Mouse (Mus musculus) frontal cortex, adult 2 months (tissue): ENCODE results near the gene Dtnbp1. TPM values are rescaled to one million over a fixed set of nuclear protein-coding genes. Genes with fewer than 3 reads are reported as not detected.

Experiments
- DNase-seq, 2 experiments: peaks; one replicate each; pipeline ENCODE4 v3.0.0; 2022; ENCODE audit warnings: low spot score in 1 of 2; ENCODE audit errors: extremely low spot score in 1 of 2
- polyA plus RNA-seq: library from polyadenylated mRNA; depleted of rRNA; stranded (reverse); fragments of >200 nt; gene quantifications from 2 replicates; pipeline ENCODE4 v1.2.3, GENCODE M21; 2012

Dtnbp1 gene
- polyA plus RNA-seq, 1 experiment: 123 TPM

DNA sequence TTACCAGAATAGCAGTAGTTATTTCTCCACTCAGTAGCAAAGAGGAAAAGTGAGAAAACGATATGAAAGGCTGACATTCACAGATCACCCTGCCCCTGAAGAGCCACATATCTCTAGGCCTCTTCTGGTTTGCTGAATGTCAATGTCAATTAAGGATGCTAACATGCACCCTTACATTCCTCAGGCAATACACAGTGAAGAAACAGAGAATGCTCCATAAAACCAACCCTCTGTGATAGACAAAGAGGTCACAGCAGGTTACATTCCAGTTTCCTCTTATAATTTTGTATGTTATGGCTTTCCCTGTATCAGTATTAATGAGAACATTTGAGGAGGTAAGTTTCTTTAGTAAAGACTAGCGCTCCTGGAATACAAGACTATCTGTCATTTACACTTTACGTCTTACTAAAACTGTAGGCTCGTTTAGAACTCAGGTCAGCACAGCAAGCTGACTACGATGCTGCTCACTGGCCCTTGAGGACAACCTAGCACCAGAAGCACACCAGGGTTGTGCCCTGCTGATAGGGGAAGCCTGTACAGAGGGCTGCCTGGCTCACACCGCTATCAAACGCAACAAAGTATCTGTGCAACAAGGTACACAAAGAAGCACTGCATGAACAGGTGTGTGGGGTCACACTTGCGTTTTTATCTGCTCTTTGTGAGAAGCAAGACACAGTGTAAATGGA, 48.3 kb downstream of the Dtnbp1 start:
- no peak for DNase-seq

DNA sequence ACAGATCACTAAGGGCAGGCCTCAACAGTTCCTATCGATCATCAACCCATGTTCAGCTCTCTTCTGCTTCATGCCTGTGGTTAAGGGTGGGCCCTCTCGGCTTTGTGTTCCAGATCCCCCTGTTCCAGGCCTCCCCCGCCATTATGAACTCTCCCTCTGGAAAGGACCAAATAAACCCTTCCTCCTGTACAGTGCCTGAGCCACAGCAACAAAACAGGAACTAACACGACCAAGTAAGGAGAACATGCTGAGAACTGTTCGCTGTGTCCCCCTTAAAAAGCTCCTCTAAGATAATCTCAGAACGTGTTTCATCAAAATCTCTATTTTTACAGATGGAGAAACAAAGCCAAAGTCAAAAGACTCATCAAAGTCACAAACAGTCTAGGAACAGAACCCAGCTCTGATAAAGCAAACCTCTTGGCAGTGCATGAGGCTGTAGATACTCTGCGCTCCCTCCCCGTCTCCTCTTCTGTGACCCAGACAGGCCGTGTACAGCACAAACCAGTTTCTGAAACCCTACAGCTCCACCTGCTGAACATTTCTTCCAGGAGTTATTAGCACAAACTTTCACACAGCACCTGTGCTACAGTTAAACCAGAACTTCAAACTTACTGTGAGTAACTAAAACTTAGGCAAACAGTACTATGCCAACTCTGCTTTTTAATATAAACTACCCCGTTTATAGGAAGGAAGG, 49.4 kb downstream of the Dtnbp1 start:
- DNase-seq: no peak

DNA sequence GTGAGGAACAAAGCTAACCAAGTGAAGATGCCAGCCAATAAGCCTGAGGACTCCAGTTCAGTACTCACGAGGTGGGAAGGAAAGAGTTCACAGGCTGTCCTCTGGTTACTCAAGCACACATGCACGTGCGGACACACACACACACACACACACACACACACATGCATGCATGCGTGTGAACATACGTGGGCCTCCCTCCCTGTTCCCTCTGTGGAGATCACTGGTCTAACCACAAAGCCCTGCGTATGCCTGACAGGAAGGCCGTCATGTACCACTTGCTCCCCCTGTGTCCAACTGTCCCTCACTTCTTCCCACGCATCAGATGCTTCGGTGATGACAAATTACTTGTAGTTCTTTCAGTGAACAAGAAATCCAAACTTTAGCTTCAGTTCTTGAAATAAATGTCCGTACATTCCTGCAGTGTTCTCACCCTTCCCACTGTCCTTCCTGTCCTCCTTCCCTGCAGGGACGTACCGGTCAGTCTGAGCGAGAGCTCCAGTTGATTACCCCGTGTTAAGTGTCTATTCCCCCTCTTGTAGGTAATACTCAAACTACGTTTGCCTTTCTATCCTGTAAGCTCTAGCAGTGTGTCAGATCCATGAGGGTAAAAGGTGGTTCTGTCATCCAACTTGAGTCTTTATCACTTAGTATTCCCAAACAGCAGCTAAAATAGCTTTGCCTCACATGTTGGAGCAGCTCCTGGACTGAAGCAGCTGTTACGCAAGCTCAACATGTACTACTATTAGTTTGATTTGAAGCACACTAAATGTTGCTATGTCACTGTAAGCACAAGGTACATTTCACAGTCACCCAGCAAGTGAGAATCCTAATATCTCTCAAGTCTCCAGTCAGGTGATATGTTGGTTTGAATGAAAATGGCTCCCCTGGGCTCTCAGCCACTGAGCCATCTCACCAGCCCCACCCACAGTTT, 53.4 kb downstream of the Dtnbp1 start:
- peak in 1 of 2 experiments; percentile 64 for DNase-seq

DNA sequence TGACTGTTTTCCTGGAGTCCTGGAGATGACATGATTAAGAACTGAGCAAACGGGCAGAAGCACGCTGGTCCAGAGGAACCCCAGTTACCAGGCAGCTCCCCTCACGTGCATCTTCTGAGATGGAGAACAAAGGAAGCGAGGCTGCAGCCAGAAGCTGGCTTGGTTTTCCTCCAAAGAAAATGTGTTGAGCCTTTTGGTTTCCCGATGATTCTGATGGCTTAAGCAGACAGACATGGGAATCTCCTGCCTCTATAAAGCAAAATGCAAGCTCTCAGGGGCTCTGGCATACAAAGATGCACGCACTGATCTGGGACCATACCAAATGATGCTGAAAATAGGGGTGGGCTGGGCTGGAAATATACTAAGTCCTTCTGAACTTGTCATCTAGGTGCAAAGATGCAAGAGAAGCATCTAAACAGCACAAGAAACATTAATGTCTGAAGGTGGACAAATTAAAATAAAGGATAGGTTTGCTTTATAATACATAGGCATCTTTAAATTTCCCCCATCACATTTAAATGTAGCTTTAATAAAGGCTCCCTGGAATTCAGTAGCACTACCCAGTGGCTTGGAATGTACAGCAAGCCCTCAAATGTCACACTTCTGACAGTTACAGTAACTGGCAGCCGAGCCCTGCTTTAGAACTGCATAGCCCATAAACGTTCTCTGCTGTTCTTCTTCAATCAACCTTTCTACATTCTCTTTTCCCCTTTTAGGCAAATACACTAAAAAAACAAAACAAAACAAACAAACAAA, 54.9 kb downstream of the Dtnbp1 start:
- peak in 1 of 2 experiments; percentile 69 for DNase-seq

DNA sequence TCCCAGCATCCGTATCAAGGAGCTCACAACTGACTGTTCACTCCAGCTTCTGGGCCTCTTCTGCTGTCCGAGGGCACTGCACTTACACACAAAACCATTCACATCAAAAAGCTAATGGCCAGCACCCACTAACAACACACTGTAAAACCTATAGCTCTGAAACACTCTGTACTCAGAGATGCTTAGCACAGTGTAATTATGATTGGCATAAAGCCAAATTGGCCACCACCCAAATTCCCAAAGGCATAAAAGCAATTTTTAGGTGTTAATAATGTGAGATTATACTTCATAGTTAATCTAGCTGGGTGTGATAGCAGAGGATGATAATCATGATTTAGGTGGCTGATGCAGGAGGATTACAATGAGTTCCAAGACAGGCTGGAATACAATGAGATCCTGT, 58.3 kb downstream of the Dtnbp1 start:
- DNase-seq: no peak

DNA sequence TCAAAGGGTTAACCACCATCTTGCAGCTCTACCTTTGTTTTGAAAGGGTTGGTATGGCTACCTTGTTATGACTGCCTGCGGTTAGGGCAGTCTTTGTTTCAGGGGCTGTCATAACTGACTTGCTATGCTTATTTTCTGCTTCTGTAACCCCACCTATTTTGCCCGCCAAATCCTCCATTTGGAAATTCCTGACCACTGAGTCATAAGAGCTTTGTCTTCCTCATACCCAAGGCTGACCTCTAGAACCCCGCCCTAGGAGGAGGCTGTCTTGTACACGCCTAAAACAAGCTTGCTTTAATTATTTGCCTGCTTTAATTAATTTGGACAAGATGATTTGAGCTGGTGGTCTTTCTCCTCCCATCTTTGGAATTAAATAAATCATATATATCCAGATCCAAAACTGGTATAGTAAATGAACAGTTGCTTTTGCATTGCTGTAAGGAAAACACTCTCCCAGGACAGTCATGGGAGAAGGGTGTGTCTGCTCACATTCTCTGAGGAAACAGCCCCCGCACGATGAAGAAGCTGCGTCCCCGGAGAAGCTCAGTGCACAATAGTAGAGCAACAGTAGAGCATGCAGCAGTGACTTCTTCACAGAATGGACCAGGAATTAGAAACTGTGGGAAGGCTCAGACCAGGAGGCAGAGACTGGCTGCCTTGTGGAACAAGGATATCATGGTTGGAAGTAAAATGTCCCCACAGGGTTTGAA, 62.5 kb downstream of the Dtnbp1 start:
- no peak for DNase-seq

DNA sequence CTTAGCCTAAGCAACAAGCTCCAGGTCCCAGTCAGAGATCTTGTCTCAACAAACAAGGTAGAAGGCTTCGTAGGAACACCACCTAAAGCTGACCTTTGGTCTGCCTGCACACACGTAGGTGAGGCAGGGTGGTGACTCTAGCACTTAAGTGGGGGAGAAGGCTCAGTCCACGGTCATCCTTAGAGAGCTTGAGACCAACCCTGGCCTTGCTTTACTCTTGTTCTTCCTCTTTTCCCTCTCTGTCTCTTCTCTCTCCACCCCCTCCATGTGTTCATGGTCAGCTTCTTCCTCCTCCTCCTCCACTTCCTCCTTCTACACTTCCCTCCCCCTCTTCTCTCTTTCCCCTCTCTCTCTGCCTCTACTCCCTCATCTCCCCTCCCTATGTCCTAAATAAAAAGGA, 64.3 kb downstream of the Dtnbp1 start:
- no peak for DNase-seq

DNA sequence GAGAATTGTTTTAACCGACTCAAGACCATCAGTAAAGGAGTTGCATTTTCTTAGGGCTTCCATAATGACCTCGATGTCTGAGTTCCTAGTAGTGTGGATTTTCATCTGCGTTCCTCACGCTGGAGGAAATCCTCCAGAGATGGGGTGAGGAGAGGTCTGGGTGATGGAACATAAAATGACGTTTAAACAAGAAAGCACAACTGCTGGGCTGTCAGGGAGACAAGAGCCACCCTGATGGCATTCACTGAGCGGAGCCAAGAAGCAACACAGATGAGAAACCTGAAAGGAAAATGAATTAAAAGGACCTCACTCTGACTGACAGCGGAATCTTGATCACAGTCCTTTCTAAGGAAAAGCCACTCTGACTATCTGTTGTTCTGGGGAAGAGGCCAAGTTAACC, 68.4 kb downstream of the Dtnbp1 start:
- DNase-seq: no peak

DNA sequence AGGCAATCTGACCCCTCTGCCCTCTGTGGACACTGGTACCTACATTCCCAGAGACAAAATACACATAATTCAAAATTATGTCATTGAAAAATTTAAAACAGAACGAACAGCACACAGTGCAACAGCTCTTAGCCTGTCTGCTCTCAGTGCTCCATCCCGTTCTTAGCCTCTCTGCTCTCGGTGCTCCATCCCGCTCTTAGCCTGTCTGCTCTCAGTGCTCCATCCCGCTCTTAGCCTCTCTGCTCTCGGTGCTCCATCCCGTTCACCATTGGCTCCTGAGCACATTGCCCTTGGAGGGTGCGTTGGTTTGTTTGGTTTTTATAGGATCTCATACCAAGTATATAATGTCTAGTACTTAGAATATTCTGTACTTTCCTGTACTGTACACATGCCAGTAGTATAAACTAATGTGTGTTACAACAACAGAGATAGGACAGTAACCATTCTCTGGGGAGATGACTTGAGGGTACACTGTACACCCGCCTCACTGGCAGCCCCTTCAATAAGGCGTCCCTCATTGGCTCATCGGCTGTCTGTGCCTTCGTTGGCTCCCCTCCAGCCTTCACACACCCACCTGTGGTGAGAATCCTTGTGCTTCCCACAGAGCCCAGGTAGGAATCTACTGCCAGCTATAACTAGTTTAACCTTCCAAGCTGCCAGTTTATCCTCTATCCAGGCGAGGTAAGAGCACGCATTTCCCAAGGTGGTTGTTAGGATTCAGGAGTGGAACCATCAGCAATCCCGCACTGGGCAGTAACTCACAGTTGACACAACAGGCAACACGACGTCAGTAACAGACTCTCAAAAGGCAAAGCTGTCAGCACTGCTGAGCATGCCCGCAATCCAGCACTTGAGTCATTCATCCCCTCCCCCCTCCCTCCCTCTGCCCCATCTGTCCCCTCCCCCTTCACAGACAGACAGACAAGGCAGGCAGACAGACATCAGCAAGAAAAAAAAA, 69.4 kb downstream of the Dtnbp1 start:
- no peak for DNase-seq

DNA sequence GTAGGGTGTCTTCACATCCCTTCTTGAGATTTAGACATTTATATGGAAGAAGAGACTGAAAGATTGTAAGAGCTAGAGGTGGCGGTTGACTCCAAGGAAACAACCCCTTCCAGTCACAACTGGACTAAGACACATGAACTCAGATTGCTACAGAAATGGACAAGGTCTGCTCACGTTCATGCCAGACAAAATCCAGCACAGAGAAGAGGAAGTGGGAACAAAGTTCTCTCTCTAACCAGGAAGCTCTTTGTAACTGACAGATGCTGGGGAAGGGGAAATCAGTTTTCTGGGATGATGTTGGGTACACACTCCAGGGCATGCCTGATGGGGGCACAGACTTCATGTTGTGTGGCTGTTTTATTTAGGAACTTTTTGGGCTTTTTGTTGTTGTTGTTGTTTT, 75.6 kb downstream of the Dtnbp1 start:
- no peak for DNase-seq

DNA sequence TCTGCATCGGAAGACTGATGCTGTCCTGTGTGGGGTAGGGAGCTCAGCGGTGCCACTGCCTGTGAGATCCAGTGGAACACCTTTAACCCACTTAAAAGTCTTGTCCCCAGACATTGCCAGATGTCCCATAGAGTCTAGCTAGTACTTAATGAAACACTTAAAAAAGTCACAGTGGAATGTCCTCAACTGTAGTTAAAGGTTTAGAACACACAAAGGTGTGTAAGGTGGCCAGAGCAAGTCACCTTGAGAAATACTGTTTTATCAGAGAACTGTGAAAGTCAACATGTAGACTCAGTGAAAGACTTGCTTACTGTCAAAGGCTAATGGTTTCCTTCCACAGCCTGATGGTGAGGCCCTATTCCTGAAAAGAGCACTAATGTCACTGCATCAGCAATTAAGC, 76.8 kb downstream of the Dtnbp1 start:
- no peak for DNase-seq

DNA sequence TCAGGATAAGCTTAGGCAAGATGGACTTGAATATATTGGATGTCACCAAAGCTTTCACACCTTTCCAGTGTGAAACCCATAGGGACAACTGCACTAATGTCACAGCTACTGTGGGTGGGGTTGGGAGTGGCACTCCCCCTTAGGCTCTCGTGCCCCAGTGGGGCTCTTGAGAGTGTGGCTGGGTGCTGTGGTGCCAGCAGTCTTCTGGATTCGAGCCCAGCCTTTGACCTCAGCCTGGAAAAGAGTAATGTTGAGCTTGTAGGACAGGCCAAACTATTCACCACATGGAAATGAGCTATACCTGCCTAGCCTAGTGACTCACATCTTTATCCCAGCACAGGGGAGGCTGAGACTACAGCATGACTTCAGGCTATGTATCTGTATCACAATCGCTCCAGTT, 77.9 kb downstream of the Dtnbp1 start:
- no peak for DNase-seq

DNA sequence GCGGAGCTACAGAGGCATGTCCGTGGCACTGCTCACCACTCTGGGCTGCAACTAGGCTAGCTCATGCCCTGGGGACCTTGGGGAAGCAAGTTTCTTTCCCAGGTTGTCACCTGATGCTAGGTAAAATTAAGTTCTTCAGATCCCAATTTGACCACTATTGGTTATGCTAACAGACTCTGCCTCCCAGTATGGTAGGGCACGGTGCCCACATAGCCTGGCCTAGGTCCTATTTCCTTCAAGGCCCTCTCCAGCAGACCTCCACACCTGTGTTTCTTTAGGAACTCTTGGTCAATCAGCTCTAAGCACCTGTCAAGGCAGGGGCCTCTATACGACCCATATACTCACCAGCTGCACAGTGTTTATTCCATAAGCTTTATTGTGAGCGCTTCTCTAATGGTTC, 80.2 kb downstream of the Dtnbp1 start:
- DNase-seq: no peak

DNA sequence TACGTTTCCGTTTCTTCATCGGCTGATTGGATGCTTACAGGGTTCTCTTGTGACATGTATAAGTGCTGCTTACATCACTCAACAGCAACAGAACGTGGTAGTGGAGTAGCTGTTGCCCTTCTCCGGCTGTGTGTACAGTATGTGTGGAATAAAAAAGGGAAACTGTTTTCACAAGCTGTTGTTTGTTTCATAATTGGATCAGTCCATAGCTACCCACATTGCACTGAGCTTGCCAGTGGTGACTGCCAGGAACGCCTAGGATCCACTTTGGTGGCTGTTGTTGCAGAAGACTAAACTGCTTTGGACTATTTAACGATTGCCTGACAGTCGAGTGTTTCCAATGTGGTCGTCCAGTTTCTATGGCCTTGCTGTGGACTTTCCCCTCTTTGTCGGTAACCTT, 80.9 kb downstream of the Dtnbp1 start:
- peak in 1 of 2 experiments; percentile 43 for DNase-seq

DNA sequence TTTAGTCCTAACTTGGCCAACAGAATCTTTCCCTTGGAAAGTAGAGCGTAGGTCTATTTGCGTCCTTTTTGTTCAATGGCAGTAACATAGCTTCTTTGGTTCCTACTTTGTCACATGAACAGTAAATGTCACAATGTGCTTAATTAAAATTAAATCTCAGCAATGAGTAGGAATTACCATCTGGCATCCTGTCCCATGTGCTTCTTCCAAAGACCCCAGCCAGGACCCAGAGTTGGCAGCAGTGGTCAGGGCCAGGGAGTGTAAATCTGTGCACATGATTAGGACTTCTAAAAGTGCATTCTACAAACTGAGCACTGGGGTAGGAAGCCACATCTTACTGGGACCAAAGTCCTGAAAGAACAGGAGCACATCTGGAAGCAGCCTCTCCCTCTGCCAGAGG, 83.7 kb downstream of the Dtnbp1 start:
- DNase-seq: no peak

DNA sequence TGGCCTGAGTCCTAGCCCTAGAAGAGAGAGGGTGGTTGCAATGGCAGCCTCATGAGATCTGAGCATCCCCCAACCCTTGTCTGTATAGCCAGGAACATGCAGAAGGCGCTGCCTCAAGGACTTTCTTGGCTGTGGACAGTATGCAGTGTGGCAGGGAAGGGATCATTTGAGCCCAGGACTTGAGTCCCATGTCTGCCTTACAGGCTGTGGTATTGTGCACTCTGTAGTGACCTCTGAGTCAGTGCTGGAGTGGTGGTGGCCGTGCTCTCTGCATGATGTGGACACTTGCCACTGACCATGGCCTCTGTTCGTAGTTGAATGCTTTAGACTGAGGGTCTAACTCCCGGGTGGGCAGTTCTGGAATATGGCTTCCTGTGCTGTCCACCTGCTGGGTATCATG, 84.7 kb downstream of the Dtnbp1 start:
- no peak for DNase-seq

DNA sequence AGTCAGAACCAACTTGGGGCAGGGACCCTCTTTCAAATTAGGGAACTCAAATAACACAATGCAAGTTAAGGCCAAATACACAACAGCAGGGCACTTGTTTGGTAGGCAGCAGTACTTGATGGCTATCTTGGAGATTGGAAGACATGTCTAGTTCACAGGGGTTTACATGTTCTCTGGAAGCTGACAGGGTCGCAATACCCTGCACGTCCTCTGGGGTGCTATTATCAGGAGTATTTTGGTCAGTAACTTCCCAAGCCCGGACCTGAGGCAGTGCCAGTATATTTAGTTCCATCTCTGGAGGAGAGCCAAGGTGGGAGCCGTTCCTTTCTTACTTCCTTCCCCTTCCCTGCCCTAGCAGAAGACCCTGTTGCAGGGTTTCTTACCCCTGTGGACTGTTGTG, 86.0 kb downstream of the Dtnbp1 start:
- DNase-seq: no peak

DNA sequence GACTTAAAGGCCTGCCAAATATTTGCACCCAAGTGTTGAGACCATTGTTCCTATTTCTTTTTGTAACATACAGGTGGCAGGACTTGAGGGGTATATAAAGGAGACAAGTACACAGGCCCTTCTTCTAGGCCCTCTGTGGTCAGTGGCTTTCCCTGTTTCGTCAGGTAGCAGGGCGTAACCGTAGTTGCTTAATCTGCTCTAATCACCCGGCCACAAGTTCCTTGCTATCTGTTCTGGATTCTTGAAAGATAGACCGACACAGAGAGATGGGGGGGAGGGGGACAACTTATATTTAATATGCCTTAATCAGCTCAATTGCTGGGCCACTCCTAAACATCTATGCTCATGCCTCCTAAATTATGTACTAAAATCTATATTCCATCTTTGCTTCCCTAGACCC, 86.6 kb downstream of the Dtnbp1 start:
- DNase-seq: no peak

DNA sequence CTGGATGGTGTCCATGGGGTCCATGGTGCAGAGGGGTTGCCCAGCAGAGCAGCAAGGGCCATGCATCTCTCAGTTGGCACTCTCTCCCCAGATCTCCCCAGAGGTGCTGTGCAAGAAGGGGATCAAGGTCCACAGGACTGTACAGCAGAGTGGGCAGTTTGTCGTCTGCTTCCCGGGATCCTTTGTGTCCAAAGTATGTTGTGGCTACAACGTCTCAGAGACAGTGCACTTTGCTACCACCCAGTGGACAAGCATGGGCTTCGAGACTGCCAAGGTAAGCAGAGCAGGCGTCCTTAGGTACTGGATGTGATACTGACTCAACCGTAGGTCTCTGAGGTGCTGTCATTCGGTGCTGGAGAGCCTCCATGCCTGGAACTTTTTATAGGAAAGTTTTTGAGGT, 88.4 kb downstream of the Dtnbp1 start:
- DNase-seq: no peak
